8 mouse cellular contexts compared by ENCODE assay signal in genomic region chr2:163419346-163420045, GRCm38 (mm10). TPM values are rescaled to one million over a fixed set of nuclear protein-coding genes. Genes with fewer than 3 reads are reported as not detected.
DNase-seq lines count a peak whose midpoint lies in the region; ATAC-seq and TF ChIP-seq lines count a peak whose summit lies in the region.

No protein-coding gene starts in this region.

- H3K9me3 ChIP-seq in hindbrain, embryonic 13.5 days, result no peaks in the 10 kb centered on the region

- under 1% methylated on average over 69 of the region's 71 CpGs for WGBS in hindbrain, embryonic 13.5 days

- H3K4me2 ChIP-seq in hindbrain, embryonic 13.5 days, result peak overlapping the region; percentile 98

- peak; percentile 90 for ATAC-seq in Patski
- ATAC-seq in hindbrain, embryonic 13.5 days (ENCODE audit: low FRiP score), result peak; percentile 99

- CTCF ChIA-PET in Patski (lab: Charles Lee), result interaction anchor here (0.7 kb wide), 1 partner anchor 75 kb away, joined by 3 read pairs; no protein-coding TSS in a partner anchor

- no peak for TF ChIP-seq CTCF in Patski (IDR thresholded peaks at IDR 0.05)

- in situ Hi-C loops in Patski (cut with MboI; ENCODE audit: low pct_unique_long_range_greater_than_20kb), result loop anchor here (5.0 kb wide), 1 partner anchor 53 kb away; the partner anchor contains the start of gene Fitm2

- H3K9ac ChIP-seq in hindbrain, embryonic 13.5 days, result peak overlapping the region; percentile 96

- H3K27me3 ChIP-seq in Patski, result no peaks in the 10 kb centered on the region
- H3K27me3 ChIP-seq in hindbrain, embryonic 13.5 days, result no peaks in the 10 kb centered on the region

- H3K4me1 ChIP-seq in hindbrain, embryonic 13.5 days (replicated peaks), result peaks cover 34% of the 10 kb centered on the region

- peak overlapping the region; percentile 90 for H3K27ac ChIP-seq in hindbrain, embryonic 13.5 days

- POLR2A ChIA-PET in Patski (lab: Charles Lee), result interaction anchor here (1.6 kb wide), 1 partner anchor 10 kb away, joined by 5 read pairs; no protein-coding TSS in a partner anchor

- DNase-seq in Patski (ENCODE audit: low read depth, low spot score), result peak; percentile 89
- DNase-seq in cerebellum, postnatal 14 days, result peak; percentile 98 to 99
- peak; percentile 99 for DNase-seq in frontal cortex, postnatal 14 days (ENCODE audit: low spot score in 2 of 2)
- peak; percentile 95 to 97 for DNase-seq in layer of hippocampus, postnatal 25 days (ENCODE audit: extremely low spot score in 1 of 2, low spot score in 1 of 2)
- DNase-seq in lung, postnatal 25 days (ENCODE audit: low spot score), result peak; percentile 100
- DNase-seq in retina, embryonic 14.5 days (ENCODE audit: low spot score), result peak; percentile 99
- DNase-seq in thymus, postnatal 4 days, result peak; percentile 99

- peak overlapping the region; percentile 99 for H3K4me3 ChIP-seq in hindbrain, embryonic 13.5 days

- peaks cover 11% of the 10 kb centered on the region for H3K36me3 ChIP-seq in hindbrain, embryonic 13.5 days

RNA-seq across cellular contexts. Expression of gene Oser1, which starts 5.0 kb away (rescaled TPM):
- polyA plus RNA-seq in Patski (2021), result 39.0 TPM
- polyA plus RNA-seq in hindbrain, embryonic 13.5 days (2015; fragmentation: Nextera tagmentation; extraction: Ambion mirVana), result 75.0 and 76.2 TPM in 2 replicates
- 10 to 100 TPM; 20.4 to 21.5 TPM for total RNA-seq in layer of hippocampus, postnatal 25 days (2021)

RNA-seq across cellular contexts. Expression of gene Gdap1l1, which starts 18.8 kb away (rescaled TPM):
- 0.21 TPM for polyA plus RNA-seq in Patski (2021)
- polyA plus RNA-seq in hindbrain, embryonic 13.5 days (2015; fragmentation: Nextera tagmentation; extraction: Ambion mirVana), result 121 and 129 TPM in 2 replicates
- total RNA-seq in layer of hippocampus, postnatal 25 days (2021), result 10 to 100 TPM; 64.5 to 74.6 TPM

RNA-seq across cellular contexts. Expression of gene Jph2, which starts 21.7 kb away (rescaled TPM):
- 0.28 TPM for polyA plus RNA-seq in Patski (2021)
- polyA plus RNA-seq in hindbrain, embryonic 13.5 days (2015; fragmentation: Nextera tagmentation; extraction: Ambion mirVana), result 0.38 and 0.49 TPM in 2 replicates
- under 1 TPM; 0.37 to 0.70 TPM for total RNA-seq in layer of hippocampus, postnatal 25 days (2021)

RNA-seq across cellular contexts. Expression of gene Fitm2, which starts 52.9 kb away (rescaled TPM):
- 11.7 TPM for polyA plus RNA-seq in Patski (2021)
- polyA plus RNA-seq in hindbrain, embryonic 13.5 days (2015; fragmentation: Nextera tagmentation; extraction: Ambion mirVana), result 14.0 and 14.1 TPM in 2 replicates
- 10 to 100 TPM; 17.6 to 20.8 TPM for total RNA-seq in layer of hippocampus, postnatal 25 days (2021)

Comparison
In these comparisons a context has a peak if more than half of its experiments do, and no peak if none do; other contexts are left out.
1. Peak in every context shown above with its lines: DNase-seq, ATAC-seq, H3K4me3 ChIP-seq and H3K27ac ChIP-seq.
2. RNA of gene Gdap1l1, which starts 18.8 kb away (polyA plus RNA-seq): 121 to 129 TPM in hindbrain, embryonic 13.5 days; 0.21 TPM in Patski (single experiment); every median in the first group is over 100 times any median in the second.